Mouse (Mus musculus): ENCODE data around the gene Arhgef33. TPM values are rescaled to one million over a fixed set of nuclear protein-coding genes. Genes with fewer than 3 reads are reported as not detected.
"Not testable (repeated sequence)": the region's sequence is repeated elsewhere in the genome, so short reads cannot be mapped to it uniquely, and the experiment has no call there.

The Arhgef33 gene
- polyA plus RNA-seq (2011; ENCODE audit: insufficient read depth, insufficient read length, low read depth, missing spikeins), result not detected in 2 replicates

DNA sequence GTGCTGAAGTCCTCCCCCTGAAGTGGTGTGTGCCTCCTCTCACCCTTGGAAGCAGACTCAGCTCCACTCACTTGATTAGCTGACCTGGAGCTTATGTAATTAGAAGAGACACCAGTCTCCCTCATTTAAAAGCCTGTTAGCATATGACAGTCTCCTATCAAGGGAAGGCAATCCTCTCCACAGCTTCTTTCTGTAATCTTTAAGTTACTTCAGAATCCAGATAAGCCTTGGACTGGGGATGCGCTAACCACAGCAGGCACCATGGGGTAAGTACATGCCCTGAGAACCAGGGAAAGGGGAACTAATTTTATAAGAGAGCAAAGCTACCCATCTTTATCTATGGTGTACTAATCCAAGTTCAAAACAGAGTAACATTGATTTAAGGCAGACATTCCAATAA, at the start of gene Arhgef33:
Gene Arhgef33, plus strand, starts transcription at position 157 of the 400 bp plus-strand sequence.
- no peak within 1 kb of the TSS for H3K27ac ChIP-seq (ENCODE audit: insufficient read depth, low read length)
- H3K4me1 ChIP-seq (ENCODE audit: control insufficient read depth, insufficient read depth, low read length), result no peaks in the 10 kb centered on the region
- no peak for TF ChIP-seq CTCF (IDR thresholded peaks at IDR 0.05; ENCODE audit: low read depth, low read length)
- no peak within 1 kb of the TSS for H3K4me3 ChIP-seq (ENCODE audit: low read depth, low read length)
- no peak within 1 kb of the TSS for H3K9ac ChIP-seq (ENCODE audit: low read depth, poor library complexity, severe bottlenecking)
- H3K36me3 ChIP-seq (ENCODE audit: control insufficient read depth, insufficient read depth, low read length, poor library complexity, severe bottlenecking), result no peaks in the 10 kb centered on the region
- no peaks in the 10 kb centered on the region for H3K27me3 ChIP-seq (ENCODE audit: control insufficient read depth, insufficient read depth, low read length, poor library complexity, severe bottlenecking)
- H3K9me3 ChIP-seq (replicated peaks; ENCODE audit: control insufficient read depth, insufficient read depth, low read length, poor library complexity, severe bottlenecking), result no peaks in the 10 kb centered on the region

DNA sequence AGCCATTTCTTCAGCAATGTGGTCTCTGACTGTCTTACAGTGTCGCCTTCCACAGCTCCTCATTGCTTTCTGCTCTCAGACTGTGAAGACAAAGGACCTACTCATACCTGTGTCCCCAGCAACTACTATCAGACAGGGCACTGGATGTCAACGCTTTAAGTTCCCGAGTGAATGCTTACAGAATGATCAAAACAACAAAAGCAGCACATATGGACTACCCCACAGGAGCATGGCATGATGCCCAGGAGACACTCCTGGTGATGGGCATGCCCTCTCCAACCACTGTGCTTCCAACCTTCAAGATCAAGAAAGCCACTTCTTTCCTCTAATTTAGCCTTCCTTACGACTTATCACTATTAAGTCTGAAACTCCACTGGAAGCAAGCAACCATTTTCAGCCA, 40.1 kb upstream of the Arhgef33 start:
- peaks cover 28% of the 10 kb centered on the region for H3K36me3 ChIP-seq (ENCODE audit: control insufficient read depth, insufficient read depth, low read length, poor library complexity, severe bottlenecking)
- no peak for TF ChIP-seq POLR2A (IDR thresholded peaks at IDR 0.05; ENCODE audit: insufficient read depth, low read length)
- TF ChIP-seq EP300 (IDR thresholded peaks at IDR 0.05; ENCODE audit: insufficient read depth, low read depth, low read length), result no peak
- no peak for TF ChIP-seq CTCF (IDR thresholded peaks at IDR 0.05; ENCODE audit: low read depth, low read length)
- no peak overlapping the region for H3K4me3 ChIP-seq (ENCODE audit: low read depth, low read length)
- H3K27me3 ChIP-seq (ENCODE audit: control insufficient read depth, insufficient read depth, low read length, poor library complexity, severe bottlenecking), result no peaks in the 10 kb centered on the region
- no peak overlapping the region for H3K27ac ChIP-seq (ENCODE audit: insufficient read depth, low read length)
- no peaks in the 10 kb centered on the region; the same call in 1 of the 2 replicates for H3K9me3 ChIP-seq (replicated peaks; ENCODE audit: control insufficient read depth, insufficient read depth, low read length, poor library complexity, severe bottlenecking)
- no peak overlapping the region for H3K9ac ChIP-seq (ENCODE audit: low read depth, poor library complexity, severe bottlenecking)
- H3K4me1 ChIP-seq (ENCODE audit: control insufficient read depth, insufficient read depth, low read length), result no peaks in the 10 kb centered on the region

DNA sequence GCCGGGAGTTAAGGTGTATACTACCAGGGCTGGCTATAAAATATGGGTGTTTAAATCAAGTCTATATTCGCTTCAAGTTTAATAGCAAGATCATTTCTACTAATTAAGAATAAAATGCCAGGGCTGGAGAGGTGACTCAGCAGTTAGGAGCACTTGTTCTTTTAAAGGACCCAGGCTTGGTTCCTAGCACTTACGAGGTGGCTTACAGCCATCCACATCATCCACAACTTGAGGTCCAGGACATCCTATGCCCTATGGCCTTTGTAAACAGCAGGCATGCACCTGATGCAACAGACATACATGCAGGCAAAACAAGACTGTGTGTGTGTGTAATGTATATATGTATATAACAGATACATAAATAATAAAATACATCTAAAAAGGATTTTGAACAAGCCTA, 39.1 kb upstream of the Arhgef33 start:
- no peaks in the 10 kb centered on the region; the same call in 1 of the 2 replicates for H3K9me3 ChIP-seq (replicated peaks; ENCODE audit: control insufficient read depth, insufficient read depth, low read length, poor library complexity, severe bottlenecking)
- H3K4me3 ChIP-seq (ENCODE audit: low read depth, low read length), result no peak overlapping the region
- no peak overlapping the region for H3K27ac ChIP-seq (ENCODE audit: insufficient read depth, low read length)
- H3K27me3 ChIP-seq (ENCODE audit: control insufficient read depth, insufficient read depth, low read length, poor library complexity, severe bottlenecking), result no peaks in the 10 kb centered on the region
- TF ChIP-seq POLR2A (IDR thresholded peaks at IDR 0.05; ENCODE audit: insufficient read depth, low read length), result no peak
- no peak for TF ChIP-seq CTCF (IDR thresholded peaks at IDR 0.05; ENCODE audit: low read depth, low read length)
- no peak for TF ChIP-seq EP300 (IDR thresholded peaks at IDR 0.05; ENCODE audit: insufficient read depth, low read depth, low read length)
- H3K36me3 ChIP-seq (ENCODE audit: control insufficient read depth, insufficient read depth, low read length, poor library complexity, severe bottlenecking), result peaks cover 28% of the 10 kb centered on the region
- H3K9ac ChIP-seq (ENCODE audit: low read depth, poor library complexity, severe bottlenecking), result no peak overlapping the region
- no peaks in the 10 kb centered on the region for H3K4me1 ChIP-seq (ENCODE audit: control insufficient read depth, insufficient read depth, low read length)

DNA sequence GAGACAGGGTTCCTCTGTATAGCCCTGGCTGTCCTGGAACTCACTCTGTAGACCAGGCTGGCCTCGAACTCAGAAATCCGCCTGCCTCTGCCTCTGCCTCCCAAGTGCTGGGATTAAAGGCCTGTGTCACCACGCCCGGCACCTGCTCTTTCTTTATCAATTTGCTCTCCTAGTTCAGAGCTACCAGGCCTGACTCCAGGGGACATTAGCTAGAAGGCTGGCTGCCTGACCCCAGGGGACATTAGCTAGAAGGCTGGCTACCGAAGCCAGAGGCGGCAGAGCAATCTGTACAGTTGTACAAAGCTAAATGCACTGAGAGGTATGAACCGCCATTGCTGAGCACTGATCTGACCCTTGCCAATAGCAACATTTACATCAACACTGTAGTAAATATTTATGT, 36.6 kb upstream of the Arhgef33 start:
- H3K36me3 ChIP-seq (ENCODE audit: control insufficient read depth, insufficient read depth, low read length, poor library complexity, severe bottlenecking), result peaks cover 30% of the 10 kb centered on the region
- not testable (repeated sequence) for H3K9me3 ChIP-seq (replicated peaks; ENCODE audit: control insufficient read depth, insufficient read depth, low read length, poor library complexity, severe bottlenecking); H3K27me3 ChIP-seq (ENCODE audit: control insufficient read depth, insufficient read depth, low read length, poor library complexity, severe bottlenecking); H3K4me1 ChIP-seq (ENCODE audit: control insufficient read depth, insufficient read depth, low read length); H3K27ac ChIP-seq (ENCODE audit: insufficient read depth, low read length); H3K4me3 ChIP-seq (ENCODE audit: low read depth, low read length); H3K9ac ChIP-seq (ENCODE audit: low read depth, poor library complexity, severe bottlenecking)

DNA sequence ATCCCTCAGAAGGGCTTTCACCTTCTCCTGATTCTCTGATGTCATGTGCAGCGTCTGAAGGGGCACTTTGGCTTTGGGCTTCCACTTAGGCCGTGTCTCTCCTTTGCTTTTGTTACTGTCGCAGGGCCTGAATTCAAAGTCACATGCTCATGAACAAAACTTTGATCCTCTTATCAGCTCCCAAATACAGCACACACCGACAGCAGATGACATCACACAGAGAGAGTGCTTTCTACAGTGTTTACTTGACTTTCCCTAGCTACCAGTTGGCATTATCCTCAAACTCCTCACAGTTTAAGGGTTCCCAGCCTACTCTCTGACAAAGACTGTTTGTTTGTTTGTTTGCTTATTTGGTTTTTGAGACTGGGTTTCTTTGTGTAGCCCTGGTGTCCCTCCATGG, 29.0 kb upstream of the Arhgef33 start:
- Histone ChIP-seq H3K27ac (ENCODE audit: insufficient read depth, low read length) (no peak overlapping the region), H3K4me1 (ENCODE audit: control insufficient read depth, insufficient read depth, low read length) (no peaks in the 10 kb centered on the region), H3K9ac (ENCODE audit: low read depth, poor library complexity, severe bottlenecking) (no peak overlapping the region), H3K27me3 (ENCODE audit: control insufficient read depth, insufficient read depth, low read length, poor library complexity, severe bottlenecking) (no peaks in the 10 kb centered on the region), H3K36me3 (ENCODE audit: control insufficient read depth, insufficient read depth, low read length, poor library complexity, severe bottlenecking) (peaks cover 18% of the 10 kb centered on the region), H3K4me3 (ENCODE audit: low read depth, low read length) (no peak overlapping the region), H3K9me3 (replicated peaks; ENCODE audit: control insufficient read depth, insufficient read depth, low read length, poor library complexity, severe bottlenecking) (no peaks in the 10 kb centered on the region)
- no peak for TF ChIP-seq POLR2A (IDR thresholded peaks at IDR 0.05; ENCODE audit: insufficient read depth, low read length)
- no peak for TF ChIP-seq CTCF (IDR thresholded peaks at IDR 0.05; ENCODE audit: low read depth, low read length)
- TF ChIP-seq EP300 (IDR thresholded peaks at IDR 0.05; ENCODE audit: insufficient read depth, low read depth, low read length), result no peak

DNA sequence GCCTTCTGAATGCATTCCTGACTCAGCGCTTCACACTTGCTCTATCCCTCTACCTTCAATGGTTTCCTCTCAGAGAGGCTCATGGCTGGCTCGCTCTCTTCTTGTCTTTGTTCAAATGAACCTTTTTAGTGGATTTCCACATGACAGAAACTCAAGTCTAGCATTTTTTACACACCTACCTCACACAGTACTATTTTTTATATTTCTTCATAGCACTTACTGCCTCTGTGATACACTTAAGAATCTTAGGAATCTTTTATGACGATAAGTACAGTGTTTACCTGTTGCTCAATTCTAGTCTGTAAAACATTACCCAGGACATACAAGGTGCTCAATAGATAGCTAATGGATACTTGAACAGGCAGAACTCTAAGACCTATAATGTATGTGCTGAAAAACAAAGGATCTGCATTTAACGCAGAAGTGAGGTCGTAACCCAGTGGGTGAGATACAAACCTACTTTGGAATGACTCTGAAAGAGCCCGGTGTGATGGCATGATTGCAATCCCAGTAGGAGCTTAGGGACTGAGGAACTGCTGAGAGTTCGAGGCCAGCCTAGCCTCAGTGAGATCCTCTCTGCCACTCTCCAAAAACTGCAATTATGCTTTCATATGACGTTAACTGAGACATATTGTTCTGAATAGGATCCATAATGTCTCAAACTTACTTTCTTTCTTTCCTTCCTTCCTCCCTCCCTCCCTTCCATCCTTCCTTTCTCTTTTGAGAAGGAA, 27.7 kb upstream of the Arhgef33 start:
- Histone ChIP-seq H3K9ac (ENCODE audit: low read depth, poor library complexity, severe bottlenecking) (no peak overlapping the region), H3K27me3 (ENCODE audit: control insufficient read depth, insufficient read depth, low read length, poor library complexity, severe bottlenecking) (no peaks in the 10 kb centered on the region), H3K36me3 (ENCODE audit: control insufficient read depth, insufficient read depth, low read length, poor library complexity, severe bottlenecking) (peaks cover 14% of the 10 kb centered on the region), H3K4me3 (ENCODE audit: low read depth, low read length) (no peak overlapping the region), H3K4me1 (ENCODE audit: control insufficient read depth, insufficient read depth, low read length) (no peaks in the 10 kb centered on the region), H3K27ac (ENCODE audit: insufficient read depth, low read length) (no peak overlapping the region), H3K9me3 (replicated peaks; ENCODE audit: control insufficient read depth, insufficient read depth, low read length, poor library complexity, severe bottlenecking) (no peaks in the 10 kb centered on the region)
- no peak for TF ChIP-seq CTCF (IDR thresholded peaks at IDR 0.05; ENCODE audit: low read depth, low read length)

Measured in ES-Bruce4 (cell line).